Mouse (Mus musculus) CD4-positive naive resting alpha-beta T cell, adult 76 days (primary cell): ENCODE data around the gene Zdhhc22. TPM values are rescaled to one million over a fixed set of nuclear protein-coding genes. Genes with fewer than 3 reads are reported as not detected.

Experiments used
- total RNA-seq: library from RNA; stranded (reverse); gene quantifications from one replicate; pipeline ENCODE4 v1.2.4, GENCODE M21; 2023

Gene Zdhhc22
- total RNA-seq = not detected

DNA sequence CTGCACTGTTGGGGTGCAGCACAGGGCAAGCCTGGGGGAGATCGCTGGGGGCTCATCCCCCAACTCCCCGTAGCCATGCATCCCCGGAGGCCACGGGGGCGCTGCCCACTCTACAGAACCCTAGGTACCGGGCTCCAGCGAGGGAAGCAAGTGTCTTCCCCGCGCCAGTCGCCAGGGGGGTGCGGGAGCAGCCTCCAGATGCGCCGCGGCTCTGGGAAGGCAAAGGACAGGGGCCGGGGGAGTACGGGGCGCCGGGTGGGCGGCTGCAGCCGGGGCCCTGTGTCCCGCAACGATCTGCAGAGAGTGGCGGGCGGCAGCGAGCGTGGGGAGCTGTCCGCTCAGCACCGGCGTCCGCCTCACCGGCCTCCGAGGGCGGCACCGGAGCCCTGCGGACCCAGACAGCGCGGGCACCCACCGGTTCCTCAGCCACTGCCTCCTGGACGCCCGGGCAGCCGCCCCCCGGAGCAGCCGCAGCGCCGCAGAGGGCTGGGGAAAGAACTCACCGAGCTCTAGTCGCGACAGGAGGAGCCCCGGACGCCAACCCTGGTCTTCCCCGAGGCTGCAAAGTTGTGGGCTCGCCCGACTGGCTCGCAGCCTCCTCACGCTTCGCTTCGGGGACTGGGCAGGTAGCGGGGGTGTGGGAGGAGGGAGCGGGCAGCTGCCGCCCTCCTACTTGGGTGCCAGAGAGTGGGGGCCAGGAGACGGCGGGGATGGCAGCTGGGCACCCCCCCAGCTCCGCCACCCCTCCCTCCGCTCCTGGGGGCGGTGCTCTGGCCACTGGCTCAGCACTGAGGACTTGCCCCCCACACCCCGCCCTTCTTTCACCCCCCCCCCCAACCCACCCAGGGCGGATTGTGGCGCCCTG lies at the start of gene Zdhhc22:
Zdhhc22 (minus strand) TSS at position 541 of the 865 bp plus-strand sequence.

GRCm38 (mm10) chr12:87021040-87021439 lies 30.8 kb upstream of the Zdhhc22 start, which contains the start of gene Tmem63c:
Tmem63c (plus strand) TSS chr12:87021340.

GRCm38 (mm10) chr12:86946862-86947574 lies 43.2 kb downstream of the Zdhhc22 start, which contains the start of gene Cipc:
Cipc (plus strand) TSS chr12:86947043.

Other genes starting within 250 kb of the Zdhhc22 start
- gene Irf2bpl, start 105.6 kb downstream of the Zdhhc22 start, total RNA-seq = 76.4 TPM
- 26.8 TPM for gene Cipc, start 43.4 kb downstream of the Zdhhc22 start, total RNA-seq
- not detected for gene Tmem63c, start 30.9 kb upstream of the Zdhhc22 start, total RNA-seq
- gene Ngb, start 112.1 kb upstream of the Zdhhc22 start, total RNA-seq = 1.1 TPM
- gene Gstz1, start 156.7 kb upstream of the Zdhhc22 start, total RNA-seq = 10.5 TPM
- gene Pomt2, start 157.5 kb upstream of the Zdhhc22 start, total RNA-seq = 4.4 TPM
- gene Samd15, start 209.3 kb upstream of the Zdhhc22 start, total RNA-seq = 1.3 TPM
- gene Tmed8, start 210.0 kb upstream of the Zdhhc22 start, total RNA-seq = 13.3 TPM
- 0.62 TPM for gene Noxred1, start 248.3 kb upstream of the Zdhhc22 start, total RNA-seq